ENCODE assay signal across 17 mouse cellular contexts in genomic region chr14:59739446-59739845, GRCm38 (mm10).
A peak's percentile ranks its signal among the peaks of the same experiment; 100 is the strongest.
DNase-seq lines count a peak whose midpoint lies in the region; ATAC-seq and TF ChIP-seq lines count a peak whose summit lies in the region.
"Had no signal": no experiment of that assay in that cellular context is flagged by ENCODE, and none has a peak within 500 bp of the region (broad histone marks: within the 10 kb centered on the region; RNA-seq: fewer than 3 reads in every experiment).

No protein-coding gene starts in this region.

- intact Hi-C loops in gastrocnemius, postnatal 14 days (cut with DNase I; ENCODE audit: low total_unique reads) = no loop called here

- H3K27me3 ChIP-seq in kidney, embryonic 15.5 days = no peaks in the 10 kb centered on the region; the same call in none of the 2 replicates
- H3K27me3 ChIP-seq in embryonic facial prominence, embryonic 11.5 days (ENCODE audit: control insufficient read depth, insufficient read depth, low read length) = no peaks in the 10 kb centered on the region
- peaks cover 9% of the 10 kb centered on the region for H3K27me3 ChIP-seq in myocyte (ENCODE audit: control insufficient read depth, insufficient read depth, insufficient read length)
- H3K27me3 ChIP-seq: embryonic facial prominence, embryonic 12.5 days; intestine, embryonic 15.5 days had no signal

- H3K4me2 ChIP-seq in kidney, embryonic 15.5 days = no peak overlapping the region
- no peak overlapping the region for H3K4me2 ChIP-seq in embryonic facial prominence, embryonic 11.5 days (ENCODE audit: low read depth, low read length)
- H3K4me2 ChIP-seq in myocyte (ENCODE audit: low read depth) = no peak overlapping the region
- H3K4me2 ChIP-seq: embryonic facial prominence, embryonic 12.5 days; hindbrain, embryonic 12.5 days; intestine, embryonic 15.5 days had no signal

- no peaks in the 10 kb centered on the region for H3K79me2 ChIP-seq in myocyte (ENCODE audit: control insufficient read depth, insufficient read depth)

- peaks cover 15% of the 10 kb centered on the region for H3K4me1 ChIP-seq in kidney, embryonic 15.5 days
- no peaks in the 10 kb centered on the region for H3K4me1 ChIP-seq in embryonic facial prominence, embryonic 11.5 days (ENCODE audit: control insufficient read depth, insufficient read depth, low read length)
- H3K4me1 ChIP-seq: intestine, embryonic 15.5 days had no signal

- WGBS in kidney, embryonic 15.5 days = 30% methylated on average over 6 of the region's 6 CpGs
- 57% methylated on average over 6 of the region's 6 CpGs for WGBS in embryonic facial prominence, embryonic 11.5 days

- ATAC-seq in kidney, embryonic 15.5 days (replicated peaks; ENCODE audit: low FRiP score) = peak; percentile 82
- ATAC-seq in embryonic facial prominence, embryonic 11.5 days (replicated peaks; ENCODE audit: insufficient number of reproducible peaks, low FRiP score, low TSS enrichment, low read depth) = no peak
- ATAC-seq: intestine, embryonic 15.5 days; midbrain, embryonic 16.5 days had no signal

- H3K27ac ChIP-seq in kidney, embryonic 15.5 days = peak overlapping the region; percentile 48; the same call in 1 of the 2 replicates
- H3K27ac ChIP-seq in embryonic facial prominence, embryonic 11.5 days (replicated peaks; ENCODE audit: low read depth, low read length) = no peak overlapping the region
- H3K27ac ChIP-seq: embryonic facial prominence, embryonic 12.5 days; hindbrain, embryonic 12.5 days; intestine, embryonic 15.5 days; layer of hippocampus, adult 2 months; liver, embryonic 14.5 days had no signal

- H3ac ChIP-seq in myocyte (ENCODE audit: control insufficient read depth, insufficient read length) = no peak overlapping the region

- H3K4me3 ChIP-seq in kidney, embryonic 15.5 days (replicated peaks) = no peak overlapping the region
- H3K4me3 ChIP-seq in embryonic facial prominence, embryonic 11.5 days (ENCODE audit: low read depth, low read length) = no peak overlapping the region
- no peak overlapping the region for H3K4me3 ChIP-seq in myocyte
- H3K4me3 ChIP-seq: embryonic facial prominence, embryonic 12.5 days; hindbrain, embryonic 12.5 days; intestine, embryonic 15.5 days; layer of hippocampus, adult 2 months had no signal

- H3K9ac ChIP-seq in kidney, embryonic 15.5 days = no peak overlapping the region
- H3K9ac ChIP-seq in embryonic facial prominence, embryonic 11.5 days (replicated peaks; ENCODE audit: low read length) = no peak overlapping the region
- H3K9ac ChIP-seq: embryonic facial prominence, embryonic 12.5 days; hindbrain, embryonic 12.5 days; intestine, embryonic 15.5 days; liver, embryonic 14.5 days had no signal

- no peaks in the 10 kb centered on the region for H3K9me3 ChIP-seq in kidney, embryonic 15.5 days (replicated peaks)
- H3K9me3 ChIP-seq in embryonic facial prominence, embryonic 11.5 days (replicated peaks; ENCODE audit: control insufficient read depth, low read length) = no peaks in the 10 kb centered on the region
- H3K9me3 ChIP-seq: embryonic facial prominence, embryonic 12.5 days; hindbrain, embryonic 12.5 days; intestine, embryonic 15.5 days had no signal

- DNase-seq in gastrocnemius, postnatal 14 days = peak; percentile 24
- no peak for DNase-seq in gastrocnemius, postnatal 4 days (ENCODE audit: low spot score in 2 of 2)
- no peak for DNase-seq in kidney, adult 9 months
- DNase-seq in embryonic facial prominence, embryonic 11.5 days (ENCODE audit: low spot score) = peak; percentile 39
- DNase-seq in adrenal gland, postnatal 36 days = no peak
- no peak for DNase-seq in lung, postnatal 14 days
- DNase-seq: adrenal gland, postnatal 10 days; cerebellum, adult 9-10 months; right cerebral cortex, adult 18-20 months had no signal

- H3K36me3 ChIP-seq in kidney, embryonic 15.5 days = no peaks in the 10 kb centered on the region
- no peaks in the 10 kb centered on the region for H3K36me3 ChIP-seq in embryonic facial prominence, embryonic 11.5 days (replicated peaks; ENCODE audit: control insufficient read depth, insufficient read depth, low read depth, low read length)
- no peaks in the 10 kb centered on the region for H3K36me3 ChIP-seq in myocyte (ENCODE audit: control insufficient read depth, insufficient read depth)
- H3K36me3 ChIP-seq: embryonic facial prominence, embryonic 12.5 days; hindbrain, embryonic 12.5 days; intestine, embryonic 15.5 days had no signal

- TF ChIP-seq POLR2A in myocyte (IDR thresholded peaks at IDR 0.05; ENCODE audit: insufficient read length, low read depth) = no peak

TF ChIP-seq in myocyte, 11 proteins besides CTCF, POLR2A, EP300 and RAD21:
- TF ChIP-seq REST (IDR thresholded peaks at IDR 0.05; ENCODE audit: insufficient read depth, insufficient read length) (no peak), TCF3 (IDR thresholded peaks at IDR 0.05; ENCODE audit: insufficient read length, low read depth) (no peak), POLR2AphosphoS2 (IDR thresholded peaks at IDR 0.05; ENCODE audit: insufficient read length, low read depth) (no peak), SRF (IDR thresholded peaks at IDR 0.05; ENCODE audit: control insufficient read depth, insufficient read length, low read depth) (no peak), CEBPB (IDR thresholded peaks at IDR 0.05; ENCODE audit: insufficient read depth, poor library complexity, severe bottlenecking) (no peak), MYOD1 (IDR thresholded peaks at IDR 0.05; ENCODE audit: control insufficient read depth in 1 of 3, insufficient read length in 2 of 3, low read depth in 2 of 3) (peak in 1 of 3 experiments; percentile 47), MYOG (IDR thresholded peaks at IDR 0.05; ENCODE audit: control insufficient read depth in 1 of 3, insufficient read depth in 1 of 3, insufficient read length in 2 of 3, low read depth in 2 of 3) (peak in 2 of 3 experiments; percentile 54 to 60), MAX (IDR thresholded peaks at IDR 0.05; ENCODE audit: low read depth) (no peak), TCF12 (IDR thresholded peaks at IDR 0.05; ENCODE audit: insufficient read depth, poor library complexity, severe bottlenecking) (no peak), USF1 (IDR thresholded peaks at IDR 0.05; ENCODE audit: low read depth) (no peak), E2F4 (IDR thresholded peaks at IDR 0.05; ENCODE audit: insufficient read depth) (no peak)

Comparison
In these comparisons a context has a peak if more than half of its experiments do, and no peak if none do; other contexts are left out.
1. DNase-seq: peak in gastrocnemius, postnatal 14 days (single experiment) and embryonic facial prominence, embryonic 11.5 days (single experiment); none in gastrocnemius, postnatal 4 days (0 of 2), kidney, adult 9 months (single experiment), adrenal gland, postnatal 36 days (0 of 2) and lung, postnatal 14 days (single experiment).